Mouse (Mus musculus): ENCODE results near the gene Ccdc8. TPM values are rescaled to one million over a fixed set of nuclear protein-coding genes. Genes with fewer than 3 reads are reported as not detected.

Ccdc8 gene
- polyA plus RNA-seq, 1 experiment from 2014 or later: 47.4 TPM

- peak overlapping the region; percentile 88 for H3K27ac ChIP-seq (ENCODE audit: low read length)
- peaks cover 35% of the 10 kb centered on the region for H3K4me1 ChIP-seq (ENCODE audit: control insufficient read depth, insufficient read depth, low read length)
- no peaks in the 10 kb centered on the region for H3K9me3 ChIP-seq (replicated peaks; ENCODE audit: control insufficient read depth, low read length)
- 21% methylated on average over 1 of the region's 1 CpGs for WGBS
- H3K36me3 ChIP-seq (ENCODE audit: control insufficient read depth, insufficient read depth): peaks cover 64% of the 10 kb centered on the region
- no peak overlapping the region for H3K4me3 ChIP-seq (ENCODE audit: low read length)
- H3K9ac ChIP-seq (ENCODE audit: low read length): no peak overlapping the region
- no peaks in the 10 kb centered on the region for H3K27me3 ChIP-seq (ENCODE audit: control insufficient read depth, insufficient read depth, low read length)
- H3K4me2 ChIP-seq (ENCODE audit: low read depth, low read length): no peak overlapping the region
- ATAC-seq (replicated peaks; ENCODE audit: extremely low read depth, insufficient read depth, low FRiP score): peak; percentile 98
Measured at GRCm38 (mm10) chr7:17017036-17017435, 24.5 kb downstream of the Ccdc8 start.

- peaks cover 60% of the 10 kb centered on the region for H3K36me3 ChIP-seq (ENCODE audit: control insufficient read depth, insufficient read depth)
- WGBS: 72% methylated on average over 2 of the region's 2 CpGs
- peak overlapping the region; percentile 49 for H3K9ac ChIP-seq (ENCODE audit: low read length)
- no peaks in the 10 kb centered on the region for H3K27me3 ChIP-seq (ENCODE audit: control insufficient read depth, insufficient read depth, low read length)
- H3K4me1 ChIP-seq (ENCODE audit: control insufficient read depth, insufficient read depth, low read length): peaks cover 44% of the 10 kb centered on the region
- H3K9me3 ChIP-seq (replicated peaks; ENCODE audit: control insufficient read depth, low read length): no peaks in the 10 kb centered on the region
- no peak for ATAC-seq (replicated peaks; ENCODE audit: extremely low read depth, insufficient read depth, low FRiP score)
- peak overlapping the region; percentile 88 for H3K27ac ChIP-seq (ENCODE audit: low read length)
- H3K4me3 ChIP-seq (ENCODE audit: low read length): no peak overlapping the region
- H3K4me2 ChIP-seq (ENCODE audit: low read depth, low read length): no peak overlapping the region
Measured at GRCm38 (mm10) chr7:17017921-17018320, 25.4 kb downstream of the Ccdc8 start.

GRCm38 (mm10) chr7:17019426-17020166, 27.1 kb downstream of the Ccdc8 start:
- no peak overlapping the region for H3K4me2 ChIP-seq (ENCODE audit: low read depth, low read length)
- H3K36me3 ChIP-seq (ENCODE audit: control insufficient read depth, insufficient read depth): peaks cover 43% of the 10 kb centered on the region
- WGBS: 73% methylated on average over 7 of the region's 7 CpGs
- no peaks in the 10 kb centered on the region for H3K27me3 ChIP-seq (ENCODE audit: control insufficient read depth, insufficient read depth, low read length)
- no peaks in the 10 kb centered on the region for H3K9me3 ChIP-seq (replicated peaks; ENCODE audit: control insufficient read depth, low read length)
- H3K9ac ChIP-seq (ENCODE audit: low read length): peak overlapping the region; percentile 18; the same call in 1 of the 2 replicates
- peaks cover 61% of the 10 kb centered on the region for H3K4me1 ChIP-seq (ENCODE audit: control insufficient read depth, insufficient read depth, low read length)
- no peak for ATAC-seq (replicated peaks; ENCODE audit: extremely low read depth, insufficient read depth, low FRiP score)
- H3K4me3 ChIP-seq (ENCODE audit: low read length): no peak overlapping the region
- no peak overlapping the region for H3K27ac ChIP-seq (ENCODE audit: low read length)

- no peak for ATAC-seq (replicated peaks; ENCODE audit: extremely low read depth, insufficient read depth, low FRiP score)
- H3K4me1 ChIP-seq (ENCODE audit: control insufficient read depth, insufficient read depth, low read length): peaks cover 77% of the 10 kb centered on the region
- H3K4me2 ChIP-seq (ENCODE audit: low read depth, low read length): no peak overlapping the region
- H3K27me3 ChIP-seq (ENCODE audit: control insufficient read depth, insufficient read depth, low read length): no peaks in the 10 kb centered on the region
- 96% methylated on average over 15 of the region's 15 CpGs for WGBS
- H3K9me3 ChIP-seq (replicated peaks; ENCODE audit: control insufficient read depth, low read length): no peaks in the 10 kb centered on the region
- no peak overlapping the region for H3K27ac ChIP-seq (ENCODE audit: low read length)
- no peak overlapping the region for H3K9ac ChIP-seq (ENCODE audit: low read length)
- peaks cover 25% of the 10 kb centered on the region for H3K36me3 ChIP-seq (ENCODE audit: control insufficient read depth, insufficient read depth)
- H3K4me3 ChIP-seq (ENCODE audit: low read length): no peak overlapping the region
Measured at GRCm38 (mm10) chr7:17022176-17022575, 29.7 kb downstream of the Ccdc8 start.

- Histone ChIP-seq H3K27ac (ENCODE audit: low read length) (peak overlapping the region; percentile 80), H3K27me3 (ENCODE audit: control insufficient read depth, insufficient read depth, low read length) (no peaks in the 10 kb centered on the region), H3K4me3 (ENCODE audit: low read length) (0 out of 2 replicates have a peak overlapping the region, but pooled peaks have one; percentile 9), H3K4me1 (ENCODE audit: control insufficient read depth, insufficient read depth, low read length) (peaks cover 72% of the 10 kb centered on the region), H3K36me3 (ENCODE audit: control insufficient read depth, insufficient read depth) (peaks cover 25% of the 10 kb centered on the region), H3K9ac (ENCODE audit: low read length) (peak overlapping the region; percentile 48), H3K4me2 (ENCODE audit: low read depth, low read length) (peak overlapping the region; percentile 88), H3K9me3 (replicated peaks; ENCODE audit: control insufficient read depth, low read length) (no peaks in the 10 kb centered on the region)
- WGBS: 31% methylated on average over 4 of the region's 4 CpGs
- no peak for ATAC-seq (replicated peaks; ENCODE audit: extremely low read depth, insufficient read depth, low FRiP score)
Measured at GRCm38 (mm10) chr7:17023701-17024100, 31.2 kb downstream of the Ccdc8 start.

GRCm38 (mm10) chr7:17024141-17024540, 31.6 kb downstream of the Ccdc8 start:
- peaks cover 70% of the 10 kb centered on the region for H3K4me1 ChIP-seq (ENCODE audit: control insufficient read depth, insufficient read depth, low read length)
- H3K27ac ChIP-seq (ENCODE audit: low read length): peak overlapping the region; percentile 80
- no peaks in the 10 kb centered on the region for H3K9me3 ChIP-seq (replicated peaks; ENCODE audit: control insufficient read depth, low read length)
- ATAC-seq (replicated peaks; ENCODE audit: extremely low read depth, insufficient read depth, low FRiP score): no peak
- peaks cover 25% of the 10 kb centered on the region for H3K36me3 ChIP-seq (ENCODE audit: control insufficient read depth, insufficient read depth)
- 65% methylated on average over 6 of the region's 6 CpGs for WGBS
- H3K4me3 ChIP-seq (ENCODE audit: low read length): 0 out of 2 replicates have a peak overlapping the region, but pooled peaks have one; percentile 3
- peak overlapping the region; percentile 88 for H3K4me2 ChIP-seq (ENCODE audit: low read depth, low read length)
- H3K9ac ChIP-seq (ENCODE audit: low read length): peak overlapping the region; percentile 48
- no peaks in the 10 kb centered on the region for H3K27me3 ChIP-seq (ENCODE audit: control insufficient read depth, insufficient read depth, low read length)

GRCm38 (mm10) chr7:17024814-17025504, 32.5 kb downstream of the Ccdc8 start:
- H3K4me3 ChIP-seq (ENCODE audit: low read length): 0 out of 2 replicates have a peak overlapping the region, but pooled peaks have one; percentile 11
- 57% methylated on average over 10 of the region's 10 CpGs for WGBS

GRCm38 (mm10) chr7:17025505-17025894, 33.0 kb downstream of the Ccdc8 start:
- no peaks in the 10 kb centered on the region for H3K9me3 ChIP-seq (replicated peaks; ENCODE audit: control insufficient read depth, low read length)
- H3K4me3 ChIP-seq (ENCODE audit: low read length): peak overlapping the region; percentile 11; the same call in 1 of the 2 replicates
- H3K27me3 ChIP-seq (ENCODE audit: control insufficient read depth, insufficient read depth, low read length): no peaks in the 10 kb centered on the region
- H3K4me1 ChIP-seq (ENCODE audit: control insufficient read depth, insufficient read depth, low read length): peaks cover 60% of the 10 kb centered on the region
- peak overlapping the region; percentile 94 for H3K9ac ChIP-seq (ENCODE audit: low read length)
- no peak for ATAC-seq (replicated peaks; ENCODE audit: extremely low read depth, insufficient read depth, low FRiP score)
- H3K36me3 ChIP-seq (ENCODE audit: control insufficient read depth, insufficient read depth): peaks cover 17% of the 10 kb centered on the region
- H3K27ac ChIP-seq (ENCODE audit: low read length): peak overlapping the region; percentile 80
- peak overlapping the region; percentile 88 for H3K4me2 ChIP-seq (ENCODE audit: low read depth, low read length)
- 42% methylated on average over 4 of the region's 4 CpGs for WGBS

More at GRCm38 (mm10) chr7:17024814-17025504, 32.5 kb downstream of the Ccdc8 start:
- ATAC-seq (replicated peaks; ENCODE audit: extremely low read depth, insufficient read depth, low FRiP score): 0 out of 2 replicates have a peak, but pooled peaks have one; percentile 3
- no peaks in the 10 kb centered on the region for H3K27me3 ChIP-seq (ENCODE audit: control insufficient read depth, insufficient read depth, low read length)
- peaks cover 62% of the 10 kb centered on the region for H3K4me1 ChIP-seq (ENCODE audit: control insufficient read depth, insufficient read depth, low read length)
- H3K9me3 ChIP-seq (replicated peaks; ENCODE audit: control insufficient read depth, low read length): no peaks in the 10 kb centered on the region
- H3K9ac ChIP-seq (ENCODE audit: low read length): peak overlapping the region; percentile 94
- peaks cover 20% of the 10 kb centered on the region for H3K36me3 ChIP-seq (ENCODE audit: control insufficient read depth, insufficient read depth)
- H3K4me2 ChIP-seq (ENCODE audit: low read depth, low read length): peak overlapping the region; percentile 88
- H3K27ac ChIP-seq (ENCODE audit: low read length): peak overlapping the region; percentile 80

Data from heart, embryonic 16.5 days (tissue).